Mouse (Mus musculus): ENCODE results near the gene Klhl23.
"Not testable (repeated sequence)": the region's sequence is repeated elsewhere in the genome, so short reads cannot be mapped to it uniquely, and the experiment has no call there.

Gene Klhl23

DNA sequence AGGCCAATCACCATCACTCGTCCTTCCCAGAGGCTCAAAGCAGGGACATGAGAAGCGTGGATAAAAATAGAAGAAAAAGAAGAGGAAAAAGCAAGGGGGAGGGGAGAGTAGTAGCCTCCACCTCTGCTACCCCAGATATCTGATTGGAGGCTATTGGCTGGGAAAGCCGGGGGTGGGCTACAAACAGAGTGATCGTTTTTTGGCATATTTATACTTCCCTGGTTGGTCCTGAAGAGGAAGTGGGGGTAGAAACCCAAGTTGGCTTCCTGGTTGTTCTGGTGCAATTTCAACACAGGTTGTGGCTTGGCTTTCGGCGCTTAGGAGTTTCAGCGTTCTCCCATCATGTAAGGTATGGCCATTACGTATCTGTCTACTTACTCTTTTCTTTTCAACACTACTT, at the start of gene Klhl23:
Gene Klhl23, plus strand, starts transcription at position 234 of the 400 bp plus-strand sequence.
- no peak for DNase-seq

DNA sequence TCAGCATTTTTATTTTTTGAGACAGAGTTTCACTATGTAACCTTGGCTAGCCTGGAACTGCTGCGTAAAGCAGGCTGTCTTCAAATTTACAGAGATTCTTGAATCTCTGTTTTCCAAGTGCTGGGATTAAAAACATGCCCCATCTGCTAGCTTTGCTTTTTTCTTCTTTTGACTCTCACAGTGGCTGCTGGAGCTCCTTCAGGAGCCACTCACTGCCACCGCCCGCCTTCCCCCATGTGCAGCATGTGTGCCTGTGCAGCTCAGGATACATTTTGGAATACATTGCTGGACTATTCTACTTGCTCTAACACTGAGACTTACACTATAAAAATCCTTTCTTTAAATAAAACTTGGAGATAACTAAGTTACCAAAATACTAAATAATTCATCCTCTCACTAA, 48.4 kb upstream of the Klhl23 start:
- DNase-seq = no peak

DNA sequence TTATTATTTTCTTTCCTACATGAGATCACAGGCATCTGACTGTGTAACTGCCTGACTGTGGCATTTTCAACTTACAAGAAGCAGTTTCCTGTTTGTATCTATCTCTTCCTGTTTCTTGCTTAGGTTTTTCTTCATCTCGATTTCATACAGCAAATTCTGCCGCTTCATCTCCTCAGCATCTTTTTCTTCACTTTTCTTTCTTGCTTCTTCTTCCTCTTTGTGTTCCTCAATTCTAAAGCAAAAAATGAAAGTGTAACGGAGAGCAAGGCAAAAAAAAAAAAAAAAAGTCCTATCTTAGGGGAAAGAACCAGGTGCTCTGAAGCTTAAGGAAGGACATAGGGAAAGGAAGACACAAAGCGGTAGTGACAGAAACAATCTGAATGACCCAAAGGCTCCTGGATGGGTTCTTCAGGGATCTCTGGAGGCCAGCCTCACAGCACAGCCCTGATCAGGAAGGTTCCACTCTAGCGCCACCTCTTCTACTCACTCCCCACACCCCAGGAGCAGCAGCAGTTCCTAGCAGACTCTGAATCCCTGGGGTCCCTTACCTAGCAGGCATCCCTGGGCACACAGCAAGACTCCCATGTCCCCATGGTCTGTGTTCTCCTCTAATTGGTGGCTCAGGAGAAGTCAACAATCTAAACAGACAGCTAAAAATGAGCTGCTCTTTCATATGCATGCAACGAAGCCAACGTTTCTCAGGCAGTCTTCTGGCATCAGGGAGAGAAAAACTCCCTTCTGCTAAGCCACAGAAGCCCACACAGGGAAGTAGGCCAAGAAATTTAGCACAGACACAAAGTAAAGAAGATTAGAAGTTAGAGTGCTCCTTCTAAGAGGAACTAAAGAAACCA, 43.5 kb upstream of the Klhl23 start:
- no peak for DNase-seq

DNA sequence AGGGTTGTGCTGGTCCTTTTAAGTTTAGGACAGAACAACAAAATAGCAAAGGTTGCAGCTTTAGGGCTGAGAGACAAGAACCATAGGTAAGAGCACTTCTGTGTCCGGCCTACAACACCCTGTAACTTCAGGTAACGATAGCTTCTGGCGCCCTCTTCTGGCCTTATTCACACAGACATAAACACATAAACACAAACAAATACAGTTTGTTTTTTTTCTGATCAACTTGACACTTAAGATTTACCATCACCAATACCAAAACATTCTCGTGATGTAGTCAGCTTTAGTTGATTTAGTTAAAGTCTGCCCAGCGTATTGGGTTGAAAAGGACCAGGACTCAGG, 42.9 kb upstream of the Klhl23 start:
- DNase-seq = peak; percentile 52 to 77

DNA sequence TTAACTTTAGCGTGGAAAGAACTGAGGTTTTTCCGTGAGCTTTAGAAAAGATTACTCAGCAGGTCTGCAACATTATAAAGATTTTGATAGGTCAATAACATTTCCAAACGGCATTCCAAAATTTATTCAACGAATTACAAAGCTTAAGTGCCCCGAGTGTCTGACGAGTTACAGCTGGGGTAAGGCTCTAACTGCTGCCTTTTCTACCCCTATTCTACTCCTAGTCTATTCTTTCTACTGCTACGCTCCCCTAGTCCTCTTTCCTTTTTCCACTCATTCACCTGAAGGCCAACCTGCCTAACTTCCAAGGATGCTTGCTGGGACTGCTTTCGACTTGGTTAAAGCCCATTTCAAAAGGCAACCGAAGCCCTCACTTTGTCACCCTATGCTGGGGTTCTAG, 32.8 kb upstream of the Klhl23 start:
- no peak for DNase-seq

DNA sequence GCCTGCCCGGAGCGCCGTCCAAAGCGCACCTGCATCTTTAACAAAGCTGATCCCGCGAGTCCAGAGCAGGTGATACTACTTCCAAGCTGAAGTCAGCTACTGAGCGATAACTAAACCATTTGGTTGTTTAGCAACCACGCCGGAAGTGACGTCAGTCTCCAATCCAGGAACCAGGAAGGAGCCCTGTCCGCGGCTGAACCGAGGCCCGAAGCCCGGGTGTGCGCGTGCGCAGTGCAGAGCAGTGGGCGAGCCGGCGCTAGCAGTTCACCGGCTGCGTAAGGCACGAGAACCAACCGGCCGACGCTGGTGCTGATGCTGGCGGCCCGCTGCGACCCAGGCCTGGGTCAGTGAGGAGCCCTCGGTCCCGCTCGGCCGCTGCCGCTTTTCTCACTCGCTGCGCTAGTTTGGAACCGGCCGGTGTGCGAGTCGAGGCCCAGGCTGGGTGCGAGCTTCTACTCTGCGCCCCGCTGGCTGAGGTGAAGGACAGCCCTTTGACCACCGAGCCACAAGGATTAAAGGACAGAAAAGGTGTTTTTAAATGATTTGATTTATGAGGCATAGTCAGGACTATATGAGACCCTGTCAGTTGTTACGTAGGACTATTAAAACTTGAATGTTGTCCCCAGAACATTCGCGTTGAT, 32.2 kb upstream of the Klhl23 start, which contains the start of the genes Ccdc173 and Phospho2:
Gene Ccdc173, minus strand, starts transcription at position 147 of the 641 bp plus-strand sequence.
Gene Phospho2, plus strand, starts transcription at position 195 of the 641 bp plus-strand sequence.
- DNase-seq = peak; percentile 99 to 100

DNA sequence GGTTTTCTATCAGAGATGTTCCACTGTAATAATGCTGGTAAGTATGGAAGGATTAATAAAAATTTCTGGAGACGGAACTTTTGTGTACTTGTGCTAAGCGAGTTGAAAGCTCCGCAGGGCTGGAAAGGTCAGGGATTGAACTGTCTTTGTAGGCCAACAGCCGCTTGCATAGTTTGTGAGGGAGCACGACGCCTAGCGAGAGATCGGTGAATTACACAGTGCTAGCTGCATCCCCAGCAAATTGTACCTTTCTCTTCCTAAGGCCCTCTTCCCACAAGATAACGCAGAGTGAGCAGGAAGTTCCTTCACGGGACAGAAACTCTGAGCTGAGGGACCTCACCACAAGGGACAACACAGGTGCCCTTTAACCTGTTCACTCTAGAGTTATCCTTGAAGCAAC, 31.5 kb upstream of the Klhl23 start:
- peak; percentile 92 to 95 for DNase-seq

DNA sequence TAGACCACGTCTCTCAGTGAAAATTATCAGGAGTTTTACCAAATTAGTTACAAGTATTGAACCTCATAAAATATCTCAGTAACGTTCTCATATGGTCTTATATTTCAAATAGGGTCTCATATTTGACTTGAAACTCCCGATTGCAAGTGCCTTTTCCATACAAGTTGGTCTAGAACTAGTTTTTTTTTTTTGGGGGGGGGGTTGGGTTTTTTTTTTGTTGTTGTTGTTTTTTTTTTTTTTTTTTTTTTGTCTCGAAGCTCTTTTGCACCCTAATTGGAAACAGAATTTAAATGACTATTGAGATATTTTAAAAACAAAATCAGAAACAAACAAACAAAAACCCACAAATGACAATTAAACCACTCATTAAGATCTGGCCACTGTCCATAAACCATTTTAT, 31.0 kb upstream of the Klhl23 start:
- no peak for DNase-seq

DNA sequence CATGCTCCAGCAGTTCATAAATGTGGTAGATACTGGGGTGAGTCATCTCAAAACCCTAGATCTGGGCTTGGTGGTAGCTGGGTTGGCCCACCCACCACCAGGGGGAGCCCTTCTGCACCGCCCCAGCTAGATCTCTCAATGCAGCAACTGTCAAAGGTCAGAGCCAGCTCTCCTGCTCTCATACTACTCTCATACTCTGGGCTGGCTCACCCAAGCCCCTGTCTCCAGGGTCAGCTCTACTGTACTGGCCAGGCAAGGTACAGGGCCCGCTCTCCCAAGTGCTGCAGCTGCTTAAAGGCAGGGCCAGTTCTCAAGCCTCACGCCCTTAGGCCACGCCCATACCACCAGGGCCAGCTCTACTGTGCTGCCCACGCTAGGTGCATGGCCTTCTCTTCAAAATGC, 18.8 kb upstream of the Klhl23 start:
- peak; percentile 69 to 90 for DNase-seq

DNA sequence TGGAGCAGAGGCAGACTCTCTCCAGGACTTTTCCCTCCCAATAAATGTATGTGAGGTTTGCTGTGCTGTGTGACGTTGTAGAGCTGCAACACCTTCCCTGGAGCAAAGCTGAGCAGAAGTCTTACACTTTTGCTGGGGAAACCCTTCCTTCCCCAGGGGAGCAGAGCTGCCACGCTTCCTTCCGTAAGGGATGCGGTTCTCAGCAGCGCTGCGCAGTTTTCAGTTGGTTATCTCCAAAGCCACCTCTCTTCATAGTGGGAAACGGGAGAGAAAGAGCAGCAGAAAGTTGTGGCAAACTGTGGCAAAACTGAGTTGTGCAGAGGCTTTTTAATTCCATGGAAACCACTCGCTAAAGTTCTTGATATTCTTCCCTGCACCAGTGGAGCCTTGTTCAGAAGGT, 18.0 kb upstream of the Klhl23 start:
- no peak for DNase-seq

DNA sequence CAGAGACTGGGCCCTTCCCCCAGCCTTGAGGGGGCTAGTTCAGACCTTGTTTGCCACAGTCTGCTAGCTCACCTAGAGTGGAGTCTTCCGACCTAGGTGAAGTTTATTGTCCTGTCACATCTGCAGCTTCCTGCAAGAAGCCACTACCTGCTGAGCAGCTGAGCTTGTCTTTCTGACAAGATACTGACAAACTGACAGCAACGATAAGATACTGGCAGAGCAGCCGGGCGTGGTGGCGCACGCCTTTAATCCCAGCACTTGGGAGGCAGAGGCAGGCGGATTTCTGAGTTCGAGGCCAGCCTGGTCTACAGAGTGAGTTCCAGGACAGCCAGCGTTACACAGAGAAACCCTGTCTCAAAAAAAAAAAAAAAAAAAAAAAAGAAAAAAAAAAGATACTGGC, 17.1 kb upstream of the Klhl23 start:
- not testable (repeated sequence) for DNase-seq

DNA sequence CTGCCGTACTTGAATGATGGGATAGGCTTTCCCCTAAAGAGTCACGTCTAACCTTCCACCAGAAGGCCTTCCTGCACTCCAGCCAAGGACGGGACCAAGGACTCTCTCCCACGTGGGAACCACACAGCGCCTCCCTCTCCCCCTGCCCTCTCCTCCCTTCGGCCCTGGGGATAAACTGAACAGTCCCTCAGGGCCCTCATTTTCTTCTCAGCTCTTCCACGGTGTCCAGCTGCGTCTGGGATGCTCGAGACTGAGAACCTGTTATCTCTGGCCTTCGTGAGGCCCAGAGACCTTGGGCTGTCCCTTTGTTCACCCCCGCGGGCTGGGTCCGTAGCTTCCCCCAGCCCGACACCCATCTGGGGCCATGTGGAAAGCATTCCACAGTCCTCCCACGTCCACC, 11.6 kb upstream of the Klhl23 start:
- DNase-seq = no peak

DNA sequence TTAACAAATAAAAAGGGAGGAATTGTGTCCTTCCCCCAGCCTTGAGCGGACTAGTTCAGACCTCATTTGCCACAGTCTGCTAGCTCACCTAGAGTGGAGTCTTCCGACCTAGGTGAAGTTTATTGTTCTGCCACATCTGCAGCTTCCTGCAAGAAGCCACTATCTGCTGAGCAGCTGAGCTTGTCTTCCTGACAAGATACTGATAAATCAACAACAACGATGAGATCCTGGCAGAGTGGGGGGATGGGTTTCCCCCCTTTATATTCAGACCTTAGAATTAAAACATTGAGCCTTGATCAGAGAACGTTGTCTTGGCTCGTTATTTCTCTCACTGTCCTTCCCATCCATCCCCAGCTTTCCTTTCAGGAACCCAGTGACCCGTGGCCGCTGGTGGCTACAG, 10.4 kb upstream of the Klhl23 start:
- not testable (repeated sequence) for DNase-seq

DNA sequence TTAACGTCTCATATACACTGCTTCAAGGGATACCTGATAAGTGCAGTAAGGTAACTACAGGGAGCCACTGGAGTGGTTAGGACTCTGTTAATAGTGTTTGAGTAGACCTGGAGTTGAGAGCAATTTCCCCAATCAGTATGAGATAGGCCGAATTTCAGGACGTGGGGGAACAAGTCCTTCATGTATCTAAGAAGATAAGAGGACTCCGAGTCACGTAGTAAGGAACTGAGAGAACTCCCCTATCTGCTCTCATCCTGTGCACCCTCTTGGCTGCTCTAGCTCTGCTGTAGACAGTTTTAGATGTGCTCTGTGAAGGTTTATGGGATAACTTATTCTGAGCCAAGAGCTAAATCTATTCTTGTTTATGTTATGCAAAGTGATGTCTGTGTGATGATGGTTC, 5.2 kb upstream of the Klhl23 start:
- DNase-seq = no peak

DNA sequence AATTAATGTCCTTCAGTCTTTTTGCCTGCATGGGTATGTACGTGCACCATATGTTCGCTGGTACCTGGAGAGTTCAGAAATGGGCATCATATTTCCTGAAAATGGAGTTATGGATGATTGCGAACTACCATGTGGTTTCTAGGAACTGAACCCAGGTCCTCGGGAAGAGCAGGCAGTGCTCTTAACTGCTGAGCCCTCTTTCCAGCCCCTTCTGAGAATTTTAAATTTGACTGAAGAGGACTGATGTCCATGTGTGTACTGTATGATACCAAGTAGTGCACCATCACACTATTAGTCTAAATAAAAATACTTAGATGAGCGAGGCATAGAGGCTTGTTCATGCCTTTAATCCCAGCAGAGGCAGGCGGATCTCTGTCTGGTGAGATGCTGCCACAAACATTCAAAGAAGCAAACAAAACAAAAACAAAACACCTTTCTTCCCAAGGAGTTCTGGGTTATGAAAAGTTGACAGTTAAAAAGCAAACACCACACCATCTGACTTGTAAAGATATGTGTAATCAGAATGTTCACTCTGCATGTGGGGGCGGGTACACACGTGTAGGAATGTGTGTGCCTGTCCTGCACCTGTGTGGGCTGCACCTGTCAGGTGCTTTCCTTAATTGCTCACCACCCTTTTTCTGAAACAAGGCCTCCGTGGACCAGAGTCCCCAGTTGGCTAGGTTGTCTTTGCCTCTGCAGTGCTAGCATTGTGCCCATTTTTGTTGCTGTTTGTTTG, 3.2 kb upstream of the Klhl23 start:
- DNase-seq = no peak

DNA sequence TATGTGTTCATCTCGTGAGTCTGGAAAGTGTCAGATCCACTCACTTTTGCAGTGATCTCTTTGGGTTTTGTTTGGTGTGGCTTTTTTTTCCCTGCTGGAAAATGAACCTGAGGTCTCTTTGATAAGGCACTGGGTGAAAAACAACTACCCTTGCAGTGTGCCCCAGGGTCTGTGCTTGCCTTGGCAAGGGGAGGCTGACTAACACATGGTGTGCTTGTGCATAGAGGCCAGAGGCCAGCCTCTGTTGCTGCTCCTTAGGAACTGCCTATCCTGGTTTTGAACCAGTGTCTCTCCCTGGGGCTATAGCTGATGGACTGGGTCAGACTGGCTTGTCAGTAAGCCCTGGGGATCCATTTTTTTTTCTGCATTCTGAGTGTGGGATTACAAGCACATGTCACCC, 1.5 kb upstream of the Klhl23 start:
- no peak for DNase-seq

DNA sequence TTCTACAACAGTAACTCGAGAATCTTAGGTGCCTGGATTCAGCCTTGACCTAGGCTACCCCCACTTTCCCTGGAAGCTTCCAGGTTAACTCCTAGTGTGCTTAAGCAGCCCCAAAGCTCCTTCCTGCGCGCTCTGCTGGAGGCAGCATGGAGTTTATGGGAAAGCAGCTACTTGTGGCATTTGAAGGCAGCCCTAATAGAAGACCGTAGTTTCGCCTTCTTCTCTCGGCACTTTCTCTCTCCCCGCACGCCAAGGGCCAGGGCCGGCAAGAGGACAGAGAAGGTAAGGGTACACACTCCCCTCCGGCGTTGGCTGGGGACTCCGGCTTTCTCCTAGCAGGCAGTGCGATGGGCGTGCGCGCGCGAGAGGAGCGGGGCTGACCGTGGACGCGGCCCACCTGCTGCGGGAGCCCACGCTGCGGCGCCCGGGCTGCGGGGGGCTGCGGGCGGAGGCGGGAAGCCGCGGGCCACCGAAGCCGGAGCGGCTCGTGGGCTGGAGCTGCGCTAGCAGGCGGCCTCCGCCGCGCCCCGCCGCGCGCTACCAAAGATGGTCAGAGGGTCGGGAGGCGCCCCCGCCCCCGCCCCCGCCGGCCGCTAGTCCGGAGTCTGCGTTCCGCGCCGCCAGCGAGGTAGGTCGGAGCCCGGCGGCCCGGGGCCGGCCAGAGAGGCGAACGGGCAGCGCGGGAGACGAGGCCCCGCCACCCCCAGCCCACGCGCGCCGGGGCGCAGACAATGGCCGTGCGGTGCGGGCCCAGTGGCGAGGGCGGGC, 801 bp downstream of the Klhl23 start:
- DNase-seq = peak; percentile 6 to 57

DNA sequence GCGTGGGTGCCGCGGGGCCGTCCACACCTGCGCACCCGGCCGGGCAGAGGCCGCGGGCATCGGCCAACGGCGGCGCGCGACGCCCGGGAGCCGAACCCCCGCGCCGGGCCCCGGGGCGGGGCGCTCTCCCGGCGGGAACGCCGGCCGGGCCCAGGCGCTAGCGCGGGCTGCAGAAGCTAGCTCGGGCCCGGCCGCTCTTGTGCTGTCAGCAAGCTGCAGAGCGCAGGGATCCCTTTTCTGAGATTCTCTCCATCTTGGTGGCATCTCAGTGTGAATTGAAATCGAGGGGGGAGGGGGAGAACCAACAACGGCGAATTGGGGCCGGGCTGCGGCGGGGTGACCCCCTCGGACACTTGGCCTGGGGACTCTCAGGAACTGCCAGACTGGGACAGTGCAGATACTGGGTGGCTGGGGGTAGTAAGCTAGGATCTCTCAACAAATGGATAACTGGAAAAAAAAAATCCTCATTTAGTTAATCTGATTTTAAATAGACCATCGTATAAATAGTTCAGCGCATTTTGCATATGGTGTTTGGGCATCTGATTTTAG, 1.5 kb downstream of the Klhl23 start:
- DNase-seq = peak; percentile 4 to 57

DNA sequence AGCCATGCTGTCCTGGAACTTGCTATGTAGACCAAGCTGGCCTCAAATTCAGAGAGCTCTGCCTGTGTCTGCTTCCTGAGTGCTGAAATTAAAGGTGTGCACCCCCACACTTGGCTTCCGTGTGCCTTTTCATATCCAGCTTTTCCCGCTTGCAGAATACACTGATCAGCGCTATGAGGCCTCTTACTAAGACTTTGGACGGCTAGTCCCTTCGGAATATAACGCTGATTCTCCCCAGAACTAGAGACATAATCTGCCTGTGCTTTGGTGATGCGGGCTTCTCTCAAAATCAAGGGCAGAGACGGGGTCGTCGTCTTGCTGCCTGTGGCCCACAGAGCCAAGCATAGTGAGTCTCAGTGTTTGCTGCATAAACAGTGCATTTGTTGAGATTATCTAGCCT, 4.2 kb downstream of the Klhl23 start:
- no peak for DNase-seq

DNA sequence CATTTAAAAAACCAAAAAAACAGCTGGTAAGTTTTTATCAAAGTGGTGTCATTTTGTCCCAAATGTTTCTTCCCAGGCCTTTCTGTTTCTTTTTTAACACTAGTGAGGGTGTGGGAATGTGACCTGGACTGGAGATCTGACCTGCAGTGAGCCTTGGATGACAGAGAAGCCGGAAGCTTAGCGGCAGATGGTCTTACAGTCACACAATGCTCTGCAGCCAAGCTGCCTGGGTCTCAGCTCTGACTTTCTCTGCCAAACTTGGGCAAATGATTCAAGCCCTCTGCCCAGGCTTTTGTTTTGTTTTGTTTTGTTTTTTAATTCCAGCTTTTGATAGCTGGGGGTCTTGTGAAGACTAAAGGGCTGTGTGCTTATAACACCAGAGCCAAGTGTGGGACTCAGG, 4.6 kb downstream of the Klhl23 start:
- DNase-seq = peak; percentile 13 to 28

DNA sequence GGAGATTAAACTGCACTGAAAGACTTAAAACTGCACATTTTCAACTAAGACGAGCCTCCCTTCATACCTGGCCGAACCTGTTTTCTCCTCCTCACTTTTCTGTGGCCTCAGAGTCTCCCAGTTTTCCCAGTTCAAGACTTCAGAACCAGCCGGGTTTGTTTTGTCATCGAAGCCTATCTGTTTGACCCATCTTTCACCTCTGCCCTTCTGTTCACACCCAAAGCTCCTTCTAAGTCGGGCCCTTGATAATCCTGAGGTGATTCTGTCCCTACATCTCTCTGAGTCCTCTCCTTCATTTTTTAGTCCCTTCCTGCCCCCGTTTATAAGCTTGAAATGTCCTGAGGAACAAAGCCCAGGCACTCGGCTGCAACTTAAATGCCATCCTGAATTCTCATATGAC, 6.3 kb downstream of the Klhl23 start:
- DNase-seq = no peak

DNA sequence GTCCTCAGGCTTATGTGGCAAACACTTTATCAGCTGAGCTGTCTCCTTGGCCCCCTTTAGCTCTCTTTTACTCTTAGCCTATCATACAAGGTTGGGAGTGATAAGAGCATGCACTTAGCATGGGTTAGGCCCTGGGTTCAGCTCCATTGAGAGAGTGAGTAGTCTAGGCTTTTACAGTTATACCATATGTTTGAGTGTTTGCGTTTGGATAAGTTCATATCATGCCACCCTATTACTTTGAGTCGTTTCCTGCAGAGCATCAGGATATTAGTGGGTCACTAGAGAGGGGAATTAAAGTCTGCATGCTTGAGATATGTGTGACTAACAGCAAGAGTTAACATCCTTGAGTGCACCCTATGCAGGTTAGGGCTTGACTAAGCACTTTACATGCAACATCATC, 7.9 kb downstream of the Klhl23 start:
- no peak for DNase-seq

DNA sequence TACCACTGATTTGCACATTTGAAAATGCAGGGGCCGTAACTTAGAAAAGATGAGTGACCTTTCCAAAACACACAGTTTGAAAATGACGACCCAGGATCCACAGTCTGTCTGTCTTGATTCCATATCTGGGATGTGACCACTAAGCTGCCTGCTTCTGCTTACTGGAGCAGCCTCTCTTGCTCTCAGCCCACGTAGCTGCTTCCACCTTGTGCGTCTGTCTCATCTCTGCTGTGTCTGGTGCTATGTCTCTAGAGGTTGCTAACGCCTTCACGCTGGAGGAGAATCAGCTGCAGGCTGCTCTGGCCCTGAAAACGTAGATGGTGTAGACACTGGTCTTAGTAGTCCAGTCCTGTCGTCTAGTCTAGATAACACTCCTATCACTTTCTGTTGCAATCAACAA, 8.4 kb downstream of the Klhl23 start:
- DNase-seq = no peak
